ENCODE assay signal across 8 mouse cellular contexts in genomic region chr16:77332285-77332684, GRCm38 (mm10).
DNase-seq lines count a peak whose midpoint lies in the region; ATAC-seq and TF ChIP-seq lines count a peak whose summit lies in the region.
"Had no signal": no experiment of that assay in that cellular context is flagged by ENCODE, and none has a peak within 500 bp of the region (broad histone marks: within the 10 kb centered on the region; RNA-seq: fewer than 3 reads in every experiment).

No protein-coding gene starts in this region.

- peaks cover 23% of the 10 kb centered on the region for H3K4me1 ChIP-seq in embryonic facial prominence, embryonic 10.5 days
- H3K4me1 ChIP-seq in embryonic facial prominence, embryonic 14.5 days (ENCODE audit: control insufficient read depth, insufficient read depth, low read length) = 0 out of 2 replicates have a peak, but pooled peaks cover 9% of the 10 kb centered on the region
- H3K4me1 ChIP-seq in intestine, embryonic 16.5 days (ENCODE audit: control insufficient read depth, insufficient read depth, low read length) = no peaks in the 10 kb centered on the region
- peaks cover 31% of the 10 kb centered on the region for H3K4me1 ChIP-seq in midbrain, embryonic 12.5 days

- peaks cover 29% of the 10 kb centered on the region for H3K36me3 ChIP-seq in embryonic facial prominence, embryonic 10.5 days (replicated peaks)
- H3K36me3 ChIP-seq in embryonic facial prominence, embryonic 14.5 days (ENCODE audit: control insufficient read depth, insufficient read depth, low read length) = peaks cover 9% of the 10 kb centered on the region; the same call in 1 of the 2 replicates
- H3K36me3 ChIP-seq in intestine, embryonic 16.5 days (ENCODE audit: control insufficient read depth, insufficient read depth, low read length) = no peaks in the 10 kb centered on the region
- H3K36me3 ChIP-seq in midbrain, embryonic 12.5 days = peaks cover 7% of the 10 kb centered on the region

- no peaks in the 10 kb centered on the region for H3K27me3 ChIP-seq in embryonic facial prominence, embryonic 10.5 days (replicated peaks; ENCODE audit: low read depth, poor library complexity, severe bottlenecking)
- H3K27me3 ChIP-seq in embryonic facial prominence, embryonic 14.5 days (replicated peaks; ENCODE audit: control insufficient read depth, insufficient read depth, low read length) = no peaks in the 10 kb centered on the region
- no peaks in the 10 kb centered on the region for H3K27me3 ChIP-seq in intestine, embryonic 16.5 days (replicated peaks; ENCODE audit: control insufficient read depth, insufficient read depth, low read length)
- no peaks in the 10 kb centered on the region for H3K27me3 ChIP-seq in midbrain, embryonic 12.5 days

- H3K27ac ChIP-seq in embryonic facial prominence, embryonic 10.5 days (replicated peaks) = peak overlapping the region; percentile 95; the same call in 1 of the 2 replicates
- no peak overlapping the region; the same call in 1 of the 2 replicates for H3K27ac ChIP-seq in embryonic facial prominence, embryonic 14.5 days (replicated peaks; ENCODE audit: low read depth, low read length)
- no peak overlapping the region for H3K27ac ChIP-seq in intestine, embryonic 16.5 days (ENCODE audit: low read length)
- H3K27ac ChIP-seq in midbrain, embryonic 12.5 days (replicated peaks) = peak overlapping the region; percentile 16
- H3K27ac ChIP-seq in left cerebral cortex, adult 2 months = no peak overlapping the region

- H3K4me3 ChIP-seq in embryonic facial prominence, embryonic 10.5 days = peak overlapping the region; percentile 69
- H3K4me3 ChIP-seq in embryonic facial prominence, embryonic 14.5 days (ENCODE audit: low read depth, low read length) = peak overlapping the region; percentile 65; the same call in 1 of the 2 replicates
- H3K4me3 ChIP-seq in intestine, embryonic 16.5 days (ENCODE audit: low read length) = no peak overlapping the region
- peak overlapping the region; percentile 60 for H3K4me3 ChIP-seq in midbrain, embryonic 12.5 days
- H3K4me3 ChIP-seq in left cerebral cortex, adult 2 months = no peak overlapping the region

- 73% methylated on average over 6 of the region's 6 CpGs for WGBS in embryonic facial prominence, embryonic 10.5 days
- 57% methylated on average over 6 of the region's 6 CpGs for WGBS in embryonic facial prominence, embryonic 14.5 days
- 58% methylated on average over 6 of the region's 6 CpGs for WGBS in intestine, embryonic 16.5 days
- WGBS in midbrain, embryonic 12.5 days = 55% methylated on average over 6 of the region's 6 CpGs

- H3K9ac ChIP-seq in embryonic facial prominence, embryonic 14.5 days (ENCODE audit: low read depth, low read length) = no peak overlapping the region
- no peak overlapping the region for H3K9ac ChIP-seq in intestine, embryonic 16.5 days (ENCODE audit: low read depth, low read length)
- H3K9ac ChIP-seq in midbrain, embryonic 12.5 days (replicated peaks) = no peak overlapping the region; the same call in 1 of the 2 replicates

- 0 out of 2 replicates have a peak, but pooled peaks cover 2% of the 10 kb centered on the region for H3K9me3 ChIP-seq in embryonic facial prominence, embryonic 10.5 days
- no peaks in the 10 kb centered on the region for H3K9me3 ChIP-seq in embryonic facial prominence, embryonic 14.5 days (ENCODE audit: control insufficient read depth, low read length)
- H3K9me3 ChIP-seq in intestine, embryonic 16.5 days (ENCODE audit: control insufficient read depth, low read length) = no peaks in the 10 kb centered on the region
- no peaks in the 10 kb centered on the region for H3K9me3 ChIP-seq in midbrain, embryonic 12.5 days

- no peak for DNase-seq in embryonic facial prominence, embryonic 10.5 days (ENCODE audit: low spot score)
- no peak for DNase-seq in embryonic facial prominence, embryonic 14.5 days (ENCODE audit: low spot score)
- no peak for DNase-seq in frontal cortex, postnatal 36 days (ENCODE audit: low spot score in 2 of 2)
- DNase-seq in left cerebral cortex, adult 2 months (ENCODE audit: extremely low spot score in 1 of 2, low spot score in 2 of 2) = no peak
- DNase-seq: lung, adult 2 months had no signal

- TF ChIP-seq CTCF in left cerebral cortex, adult 2 months (IDR thresholded peaks at IDR 0.05) = no peak

- intact Hi-C loops in left cerebral cortex, adult 2 months (cut with DNase I) = loop anchor here (5.0 kb wide), 1 partner anchor 170 kb away; no protein-coding TSS in a partner anchor

- H3K4me2 ChIP-seq in embryonic facial prominence, embryonic 14.5 days (ENCODE audit: low read depth, low read length) = peak overlapping the region; percentile 76
- H3K4me2 ChIP-seq in intestine, embryonic 16.5 days (ENCODE audit: low read depth, low read length) = 0 out of 2 replicates have a peak overlapping the region, but pooled peaks have one; percentile 12
- H3K4me2 ChIP-seq in midbrain, embryonic 12.5 days (replicated peaks) = peak overlapping the region; percentile 62

- ATAC-seq in embryonic facial prominence, embryonic 14.5 days (ENCODE audit: low read depth) = no peak
- 0 out of 2 replicates have a peak, but pooled peaks have one; percentile 6 for ATAC-seq in intestine, embryonic 16.5 days
- ATAC-seq in midbrain, embryonic 12.5 days (ENCODE audit: low FRiP score, low read depth) = no peak
- no peak for ATAC-seq in monocyte, adult 5-6 weeks (replicated peaks; ENCODE audit: insufficient number of reproducible peaks, low FRiP score, low TSS enrichment, poor library complexity, severe bottlenecking)

Comparison
In these comparisons a context has a peak if more than half of its experiments do, and no peak if none do; other contexts are left out.
1. H3K27ac ChIP-seq: peak in embryonic facial prominence, embryonic 10.5 days (single experiment) and midbrain, embryonic 12.5 days (single experiment); none in embryonic facial prominence, embryonic 14.5 days (single experiment), intestine, embryonic 16.5 days (single experiment) and left cerebral cortex, adult 2 months (single experiment).
2. H3K4me3 ChIP-seq: peak in embryonic facial prominence, embryonic 10.5 days (single experiment), embryonic facial prominence, embryonic 14.5 days (single experiment) and midbrain, embryonic 12.5 days (single experiment); none in intestine, embryonic 16.5 days (single experiment) and left cerebral cortex, adult 2 months (single experiment).
3. H3K4me2 ChIP-seq: peak in every context shown above with its lines; median percentile 76 in embryonic facial prominence, embryonic 14.5 days; 62 in midbrain, embryonic 12.5 days; 12 in intestine, embryonic 16.5 days.